Mouse (Mus musculus) lung, postnatal 0 days (tissue): Measurements from ENCODE around the gene Sgip1. TPM values are rescaled to one million over a fixed set of nuclear protein-coding genes. Genes with fewer than 3 reads are reported as not detected.

Source experiments
- ATAC-seq: fragments of 200-750 bp; cut with Nextera tagmentation; 2 replicates; pipeline ENCODE4 v1.8.0; 2017; ENCODE audit warnings: moderate library complexity
- DNase-seq: peaks from one replicate; pipeline ENCODE4 v3.0.0-alpha.2; 2016; ENCODE audit warnings: low spot score
- H3K27ac ChIP-seq: fragments of 300-500 bp; sonication (generic); 2 replicates; pipeline ENCODE4 v1.5.1; 2014; ENCODE audit warnings: antibody characterized with exemption, mild to moderate bottlenecking, low read length, mixed read lengths
- H3K27me3 ChIP-seq: fragments of 300-500 bp; sonication (generic); replicated peaks from 2 replicates; pipeline ENCODE4 v1.6.1; 2014; ENCODE audit warnings: low read length, mixed read lengths; ENCODE audit not compliant: insufficient read depth
- H3K36me3 ChIP-seq: fragments of 300-500 bp; sonication (generic); 2 replicates; pipeline ENCODE4 v1.6.1; 2014; ENCODE audit warnings: low read length, mixed read lengths; ENCODE audit not compliant: insufficient read depth
- H3K4me1 ChIP-seq: fragments of 300-500 bp; sonication (generic); 2 replicates; pipeline ENCODE4 v1.6.1; 2014; ENCODE audit warnings: antibody characterized with exemption, low read depth, low read length, mixed read lengths; ENCODE audit not compliant: insufficient read depth
- H3K4me2 ChIP-seq: fragments of 300-500 bp; sonication (generic); replicated peaks from 2 replicates; pipeline ENCODE4 v1.6.1; 2014; ENCODE audit warnings: low read depth, mild to moderate bottlenecking, low read length, moderate library complexity, mixed read lengths
- H3K4me3 ChIP-seq: fragments of 300-500 bp; sonication (generic); 2 replicates; pipeline ENCODE4 v1.5.1; 2014; ENCODE audit warnings: low read depth, low read length
- H3K9ac ChIP-seq: fragments of 300-500 bp; sonication (generic); replicated peaks from 2 replicates; pipeline ENCODE4 v1.6.1; 2014; ENCODE audit warnings: low read depth, mild to moderate bottlenecking
- H3K9me3 ChIP-seq: fragments of 300-500 bp; sonication (generic); 2 replicates; pipeline ENCODE4 v1.6.1; 2016; ENCODE audit warnings: low read length, mixed read lengths
- CTCF ChIP-seq: IDR thresholded peaks from 2 replicates; pipeline ENCODE4 v1.5.1; 2016; ENCODE audit warnings: antibody characterized with exemption, mild to moderate bottlenecking
- EP300 ChIP-seq: IDR thresholded peaks from 2 replicates; pipeline ENCODE4 v1.6.1; 2016; ENCODE audit warnings: antibody characterized with exemption, mild to moderate bottlenecking, control low read depth
- WGBS: fragments of 180-500 bp; shearing (Covaris S2); extraction: QIAGEN DNeasy Blood & Tissue Kit; methylation state at CpG from one replicate; pipeline ENCODE4 v1.1.7; 2014; 5-methylcytosine and 5-hydroxymethylcytosine counted together
- polyA plus RNA-seq: library from polyadenylated mRNA; unstranded; fragments of >200 nt; fragmentation: Nextera tagmentation; extraction: Ambion mirVana; gene quantifications from 2 replicates; pipeline ENCODE4 v1.2.1, GENCODE M21; 2015

The Sgip1 gene
- polyA plus RNA-seq, 1 experiment from 2014 or later: 7.8 TPM

DNA sequence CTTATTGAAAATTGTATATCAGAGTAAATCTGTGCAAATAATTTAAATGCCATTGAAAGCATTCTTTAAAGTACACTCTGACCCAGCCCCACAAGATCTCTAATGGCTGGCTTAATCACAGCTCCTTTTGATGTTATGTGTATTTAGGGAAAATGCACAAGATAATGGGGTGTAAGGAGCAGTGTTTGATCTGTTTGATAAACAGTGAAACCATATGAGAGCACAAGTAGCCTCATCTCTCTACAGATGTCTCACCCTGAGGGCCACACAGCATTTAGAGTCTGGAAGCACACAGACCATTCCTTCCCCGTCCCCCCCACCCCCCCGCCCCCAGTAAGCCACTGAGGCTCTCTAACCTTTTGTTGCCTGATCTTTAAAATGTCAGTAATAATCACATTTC, 87.4 kb downstream of the Sgip1 start:
- ATAC-seq (no peak; the same call in 1 of the 2 replicates), DNase-seq (no peak)
- Histone ChIP-seq H3K4me2 (no peak overlapping the region), H3K4me3 (no peak overlapping the region), H3K36me3 (no peaks in the 10 kb centered on the region), H3K9me3 (no peaks in the 10 kb centered on the region), H3K27ac (no peak overlapping the region), H3K27me3 (no peaks in the 10 kb centered on the region), H3K4me1 (no peaks in the 10 kb centered on the region), H3K9ac (no peak overlapping the region)
- TF ChIP-seq CTCF (no peak), EP300 (no peak)
- WGBS: 41% methylated on average over 2 of the region's 2 CpGs

GRCm38 (mm10) chr4:102833191-102833590, 92.1 kb downstream of the Sgip1 start:
- H3K27ac ChIP-seq: no peak overlapping the region
- H3K9ac ChIP-seq: no peak overlapping the region
- no peaks in the 10 kb centered on the region for H3K36me3 ChIP-seq
- no peak for DNase-seq
- no peak overlapping the region for H3K4me3 ChIP-seq
- no peak for ATAC-seq
- 92% methylated on average over 1 of the region's 1 CpGs for WGBS
- H3K27me3 ChIP-seq: no peaks in the 10 kb centered on the region
- no peak for TF ChIP-seq EP300
- no peak for TF ChIP-seq CTCF
- H3K9me3 ChIP-seq: no peaks in the 10 kb centered on the region
- no peaks in the 10 kb centered on the region for H3K4me1 ChIP-seq
- H3K4me2 ChIP-seq: no peak overlapping the region

GRCm38 (mm10) chr4:102833726-102834125, 92.6 kb downstream of the Sgip1 start:
- Histone ChIP-seq H3K27ac (no peak overlapping the region), H3K4me1 (no peaks in the 10 kb centered on the region), H3K9ac (no peak overlapping the region), H3K36me3 (no peaks in the 10 kb centered on the region), H3K4me3 (no peak overlapping the region), H3K9me3 (no peaks in the 10 kb centered on the region), H3K27me3 (no peaks in the 10 kb centered on the region), H3K4me2 (no peak overlapping the region)
- no peak for ATAC-seq
- 94% methylated on average over 2 of the region's 2 CpGs for WGBS
- TF ChIP-seq CTCF (no peak), EP300 (no peak)
- DNase-seq: no peak

DNA sequence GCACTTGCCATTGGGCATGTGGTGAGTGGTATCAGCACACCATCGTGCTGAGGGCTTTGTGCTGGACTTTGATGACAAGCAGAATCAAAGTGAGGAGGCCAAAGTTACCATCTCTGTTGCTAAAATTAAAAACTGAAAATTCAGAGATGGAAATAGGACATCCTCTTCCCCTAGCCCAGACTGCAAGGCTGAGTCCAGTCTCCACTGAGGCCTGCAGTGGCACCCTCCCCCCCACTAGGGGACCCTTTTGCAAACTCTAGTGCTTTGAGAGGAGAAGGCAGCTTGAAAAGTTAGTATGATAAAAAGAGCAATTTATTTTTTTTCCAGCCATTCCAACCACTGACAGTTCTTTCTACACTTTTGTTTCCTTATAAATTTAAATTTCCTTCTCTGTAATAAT, 93.6 kb downstream of the Sgip1 start:
- Histone ChIP-seq H3K4me3 (no peak overlapping the region), H3K9ac (no peak overlapping the region), H3K27ac (no peak overlapping the region), H3K36me3 (no peaks in the 10 kb centered on the region), H3K4me2 (no peak overlapping the region), H3K27me3 (no peaks in the 10 kb centered on the region), H3K9me3 (no peaks in the 10 kb centered on the region), H3K4me1 (no peaks in the 10 kb centered on the region)
- ATAC-seq (no peak), DNase-seq (no peak)
- WGBS: 65% methylated on average over 1 of the region's 1 CpGs
- no peak for TF ChIP-seq EP300
- peak; percentile 15; the same call in 1 of the 2 replicates for TF ChIP-seq CTCF

DNA sequence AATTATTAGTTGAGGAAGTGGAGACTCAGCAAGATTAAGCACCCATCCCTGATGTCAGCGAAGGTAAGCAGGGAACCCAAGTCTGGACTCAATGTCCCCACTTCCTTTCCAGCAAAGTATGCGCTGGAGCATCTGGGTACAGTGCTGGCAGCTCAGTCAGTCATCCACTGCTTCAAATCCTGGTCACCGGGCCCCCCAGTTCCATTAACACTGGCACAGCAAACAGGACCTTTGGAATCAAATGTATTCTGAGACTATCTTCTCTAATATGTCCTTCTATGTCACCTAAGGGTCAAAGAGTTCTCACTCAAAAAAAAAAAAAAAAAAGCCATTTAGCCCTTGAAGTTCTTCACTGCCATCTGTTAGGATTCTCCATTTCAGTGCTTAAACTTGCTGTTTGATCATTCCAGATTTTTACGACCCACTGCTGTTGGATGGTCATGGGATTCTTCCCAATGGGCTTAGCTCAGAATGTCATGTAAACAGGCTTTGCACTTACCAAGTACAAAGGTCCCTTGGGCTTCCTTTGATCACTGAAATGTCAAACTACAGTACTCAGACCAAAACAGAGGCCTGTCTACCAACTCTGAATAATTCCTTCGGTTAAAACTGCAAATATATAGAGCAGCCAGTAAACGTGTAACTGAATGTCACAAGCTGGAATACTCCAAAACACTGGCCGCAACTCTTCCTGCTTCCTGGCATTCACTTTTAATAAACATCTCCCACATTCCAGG, 99.1 kb downstream of the Sgip1 start:
- Histone ChIP-seq H3K9ac (no peak overlapping the region), H3K36me3 (no peaks in the 10 kb centered on the region), H3K4me1 (no peaks in the 10 kb centered on the region), H3K4me2 (no peak overlapping the region), H3K4me3 (no peak overlapping the region), H3K27me3 (no peaks in the 10 kb centered on the region), H3K9me3 (no peaks in the 10 kb centered on the region), H3K27ac (peak overlapping the region; percentile 29; the same call in 1 of the 2 replicates)
- TF ChIP-seq CTCF: no peak
- peak; percentile 50; the same call in 1 of the 2 replicates for TF ChIP-seq EP300
- peak; percentile 46 for DNase-seq
- ATAC-seq: peak; percentile 58
- WGBS: 48% methylated on average over 7 of the region's 7 CpGs

- Histone ChIP-seq H3K4me1 (no peaks in the 10 kb centered on the region), H3K27me3 (no peaks in the 10 kb centered on the region), H3K27ac (no peak overlapping the region), H3K36me3 (no peaks in the 10 kb centered on the region), H3K4me2 (no peak overlapping the region), H3K9ac (no peak overlapping the region), H3K9me3 (no peaks in the 10 kb centered on the region), H3K4me3 (no peak overlapping the region)
- no peak for ATAC-seq
- WGBS: 72% methylated on average over 11 of the region's 11 CpGs
- DNase-seq: no peak
- TF ChIP-seq CTCF (no peak), EP300 (no peak)
These were observed 100.0 kb downstream of the Sgip1 start for GRCm38 (mm10) chr4:102840956-102841729.
